Mouse (Mus musculus) mesoderm, embryonic 11.5 days (tissue): ENCODE measurements around the gene Srp68.
A peak's percentile ranks its signal among the peaks of the same experiment; 100 is the strongest.

Experiments
- DNase-seq: peaks from one replicate; pipeline ENCODE4 v3.0.0-alpha.2; 2012; ENCODE audit warnings: low read depth, low spot score

Srp68 gene

GRCm38 (mm10) chr11:116247502-116248222 is 26.4 kb downstream of the Srp68 start:
- DNase-seq: no peak

GRCm38 (mm10) chr11:116245616-116246015 is 28.4 kb downstream of the Srp68 start:
- no peak for DNase-seq

GRCm38 (mm10) chr11:116244580-116244979 is 29.4 kb downstream of the Srp68 start:
- DNase-seq: no peak

GRCm38 (mm10) chr11:116241744-116242235 is 32.2 kb downstream of the Srp68 start:
- peak; percentile 46 for DNase-seq

GRCm38 (mm10) chr11:116239797-116240196 is 34.2 kb downstream of the Srp68 start:
- peak; percentile 40 for DNase-seq

GRCm38 (mm10) chr11:116237742-116238395 is 36.1 kb downstream of the Srp68 start, which contains the start of gene Evpl:
Evpl (minus strand) TSS chr11:116238077.
- no peak for DNase-seq

GRCm38 (mm10) chr11:116234901-116235300 is 39.1 kb downstream of the Srp68 start:
- DNase-seq: no peak

- no peak for DNase-seq
Observed at GRCm38 (mm10) chr11:116232427-116232826, 41.6 kb downstream of the Srp68 start.

- DNase-seq: no peak
Observed at GRCm38 (mm10) chr11:116228699-116229098, 45.3 kb downstream of the Srp68 start.

- DNase-seq: peak; percentile 83
Observed at GRCm38 (mm10) chr11:116226414-116226813, 47.6 kb downstream of the Srp68 start.

GRCm38 (mm10) chr11:116222740-116223059 is 51.3 kb downstream of the Srp68 start:
- no peak for DNase-seq

- peak; percentile 47 for DNase-seq
Observed at GRCm38 (mm10) chr11:116221931-116222739, 51.9 kb downstream of the Srp68 start.

GRCm38 (mm10) chr11:116219885-116220284 is 54.1 kb downstream of the Srp68 start:
- DNase-seq: peak; percentile 64

GRCm38 (mm10) chr11:116218737-116219400 is 55.1 kb downstream of the Srp68 start:
- DNase-seq: peak; percentile 67

GRCm38 (mm10) chr11:116218263-116218662 is 55.8 kb downstream of the Srp68 start:
- no peak for DNase-seq

- DNase-seq: no peak
Observed at GRCm38 (mm10) chr11:116216549-116216948, 57.5 kb downstream of the Srp68 start.

- DNase-seq: no peak
Observed at GRCm38 (mm10) chr11:116215991-116216390, 58.0 kb downstream of the Srp68 start.

- no peak for DNase-seq
Observed at GRCm38 (mm10) chr11:116215181-116215580, 58.8 kb downstream of the Srp68 start.

- no peak for DNase-seq
Observed at GRCm38 (mm10) chr11:116213877-116214510, 60.0 kb downstream of the Srp68 start.

GRCm38 (mm10) chr11:116212847-116213246 is 61.2 kb downstream of the Srp68 start:
- no peak for DNase-seq

GRCm38 (mm10) chr11:116210696-116211095 is 63.3 kb downstream of the Srp68 start:
- no peak for DNase-seq
